31 mouse cellular contexts compared by ENCODE assay signal in the genomic region with DNA sequence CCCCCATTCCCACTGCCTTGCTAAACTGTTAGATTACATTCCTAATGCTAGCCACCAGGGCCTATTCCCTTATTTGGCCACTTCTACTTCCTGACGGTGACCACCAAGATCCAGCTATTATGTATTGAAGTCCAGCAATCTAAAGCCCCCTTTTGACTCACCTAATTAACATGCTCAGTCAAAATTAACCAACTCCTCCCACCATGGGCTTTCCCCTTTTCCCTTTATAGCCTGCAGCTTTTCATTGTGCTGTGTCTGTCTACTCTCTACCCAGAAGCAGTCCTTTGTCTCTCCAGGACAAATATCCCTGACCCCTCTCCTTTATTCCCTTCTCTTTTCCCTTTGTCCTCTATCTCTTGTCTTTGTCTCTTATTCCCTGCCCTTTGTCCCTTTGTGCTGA. TPM values are rescaled to one million over a fixed set of nuclear protein-coding genes. Genes with fewer than 3 reads are reported as not detected.
DNase-seq lines count a peak whose midpoint lies in the region; ATAC-seq and TF ChIP-seq lines count a peak whose summit lies in the region.
"Had no signal": no experiment of that assay in that cellular context is flagged by ENCODE, and none has a peak within 500 bp of the region (broad histone marks: within the 10 kb centered on the region; RNA-seq: fewer than 3 reads in every experiment).

No protein-coding gene starts in this region.

- H3K79me2 ChIP-seq in CH12.LX (replicated peaks; ENCODE audit: control insufficient read depth, extremely low read depth, insufficient read depth, poor library complexity, severe bottlenecking), result no peaks in the 10 kb centered on the region

- TF ChIP-seq RAD21 in CH12.LX (IDR thresholded peaks at IDR 0.05; ENCODE audit: low read depth, low read length), result no peak

- no peak overlapping the region for H3K4me2 ChIP-seq in hindbrain, embryonic 12.5 days (replicated peaks)
- H3K4me2 ChIP-seq in CH12.LX (ENCODE audit: insufficient read depth, low read depth, poor library complexity, severe bottlenecking), result no peak overlapping the region
- H3K4me2 ChIP-seq: forebrain, embryonic 13.5 days; heart, embryonic 13.5 days; hindbrain, embryonic 14.5 days had no signal

- TF ChIP-seq POLR2A in CH12.LX (IDR thresholded peaks at IDR 0.05; ENCODE audit: low read depth, low read length), result no peak

- no peaks in the 10 kb centered on the region for H3K36me3 ChIP-seq in hindbrain, embryonic 10.5 days
- H3K36me3 ChIP-seq in hindbrain, embryonic 12.5 days, result no peaks in the 10 kb centered on the region
- no peaks in the 10 kb centered on the region for H3K36me3 ChIP-seq in CH12.LX (replicated peaks in 1 of 2; ENCODE audit: control insufficient read depth in 1 of 2, insufficient read depth in 1 of 2, low read length in 1 of 2)
- H3K36me3 ChIP-seq: forebrain, embryonic 10.5 days; G1E; heart, embryonic 10.5 days; heart, embryonic 13.5 days had no signal

- TF ChIP-seq CTCF in CH12.LX (conservative IDR thresholded peaks at IDR 0.05 in 1 of 2, IDR thresholded peaks at IDR 0.05 in 1 of 2; ENCODE audit: low read depth in 2 of 2, low read length in 2 of 2), result no peak

- DNase-seq in hindbrain, embryonic 10.5 days (ENCODE audit: low spot score), result peak; percentile 15
- peak; percentile 51 for DNase-seq in CH12.LX (ENCODE audit: extremely low read depth)
- DNase-seq in embryo, embryonic 10 days (ENCODE audit: low spot score), result peak; percentile 40
- DNase-seq in embryo, embryonic 9.5 days (ENCODE audit: extremely low spot score), result peak; percentile 41
- DNase-seq in thymus, postnatal 25 days, result no peak
- no peak for DNase-seq in right cerebral cortex, postnatal 14 days
- DNase-seq: adrenal gland, adult 2 months; adrenal gland, postnatal 14 days; cerebellum, adult 11-12 months; cerebellum, adult 8-10 months; cerebellum, postnatal 10 days; cerebellum, postnatal 36 days; gastrocnemius, postnatal 10 days; gastrocnemius, postnatal 36 days; heart, adult 2 months had no signal

- peaks cover 21% of the 10 kb centered on the region for H3K4me1 ChIP-seq in hindbrain, embryonic 10.5 days (replicated peaks)
- peaks cover 7% of the 10 kb centered on the region for H3K4me1 ChIP-seq in hindbrain, embryonic 12.5 days
- peaks cover 4 to 15% of the 10 kb centered on the region in 2 experiments; a peak in 2 of 4 replicates for H3K4me1 ChIP-seq in CH12.LX (ENCODE audit: control insufficient read depth in 1 of 2, insufficient read depth in 2 of 2)
- H3K4me1 ChIP-seq: forebrain, embryonic 13.5 days; heart, embryonic 10.5 days; heart, embryonic 13.5 days had no signal

- peak; percentile 43; the same call in 1 of the 2 replicates for TF ChIP-seq EP300 in CH12.LX (IDR thresholded peaks at IDR 0.05; ENCODE audit: low read length)

- ATAC-seq in hindbrain, embryonic 12.5 days (ENCODE audit: low FRiP score), result no peak
- ATAC-seq: forebrain, embryonic 13.5 days; forebrain, embryonic 16.5 days; hindbrain, postnatal 0 days; inflammation-experienced regulatory T-cells, adult 6 months; Patski had no signal

- no peaks in the 10 kb centered on the region for H3K9me3 ChIP-seq in hindbrain, embryonic 10.5 days
- H3K9me3 ChIP-seq in hindbrain, embryonic 12.5 days (replicated peaks), result no peaks in the 10 kb centered on the region
- H3K9me3 ChIP-seq in CH12.LX (replicated peaks; ENCODE audit: low read length), result peaks cover 2% of the 10 kb centered on the region
- H3K9me3 ChIP-seq: forebrain, embryonic 10.5 days; forebrain, embryonic 13.5 days; G1E; heart, embryonic 10.5 days; heart, embryonic 13.5 days had no signal

- H3K9ac ChIP-seq in hindbrain, embryonic 12.5 days, result no peak overlapping the region
- H3K9ac ChIP-seq in CH12.LX (ENCODE audit: insufficient read depth, low read depth), result no peak overlapping the region
- H3K9ac ChIP-seq: forebrain, embryonic 13.5 days; heart, embryonic 13.5 days; hindbrain, embryonic 14.5 days had no signal

- in situ Hi-C loops in CH12.LX (cut with MboI; ENCODE audit: low pct_ligation_motif_present, low pct_unique_long_range_greater_than_20kb, low sequenced_read_pairs), result no loop called here

- dilution Hi-C loops in CH12.LX (cut with MboI; ENCODE audit: extremely low pct_ligation_motif_present, extremely low pct_unique_long_range_greater_than_20kb, low sequenced_read_pairs), result no loop called here

- no peak overlapping the region for H3K4me3 ChIP-seq in hindbrain, embryonic 10.5 days
- H3K4me3 ChIP-seq in hindbrain, embryonic 12.5 days, result no peak overlapping the region
- H3K4me3 ChIP-seq in CH12.LX (replicated peaks in 1 of 3; ENCODE audit: low read depth in 2 of 3, low read length in 2 of 3, poor library complexity in 1 of 3), result no peak overlapping the region
- H3K4me3 ChIP-seq: forebrain, embryonic 10.5 days; forebrain, embryonic 13.5 days; heart, adult 2 months; heart, embryonic 10.5 days; heart, embryonic 13.5 days had no signal

- peak overlapping the region; percentile 62 for H3K27ac ChIP-seq in hindbrain, embryonic 10.5 days
- H3K27ac ChIP-seq in hindbrain, embryonic 12.5 days, result no peak overlapping the region
- no peak overlapping the region for H3K27ac ChIP-seq in CH12.LX (ENCODE audit: insufficient read depth, low read depth)
- H3K27ac ChIP-seq: forebrain, embryonic 10.5 days; forebrain, embryonic 13.5 days; heart, adult 2 months; heart, embryonic 10.5 days; heart, embryonic 13.5 days; hindbrain, embryonic 14.5 days; hindbrain, postnatal 0 days had no signal

- no peaks in the 10 kb centered on the region for H3K27me3 ChIP-seq in hindbrain, embryonic 10.5 days (ENCODE audit: insufficient read depth, poor library complexity, severe bottlenecking)
- H3K27me3 ChIP-seq in hindbrain, embryonic 12.5 days, result no peaks in the 10 kb centered on the region
- no peaks in the 10 kb centered on the region for H3K27me3 ChIP-seq in CH12.LX (replicated peaks)
- H3K27me3 ChIP-seq: forebrain, embryonic 13.5 days; heart, embryonic 13.5 days had no signal

- 17% methylated on average over 1 of the region's 1 CpGs for WGBS in hindbrain, embryonic 10.5 days
- 33% methylated on average over 1 of the region's 1 CpGs for WGBS in hindbrain, embryonic 12.5 days

TF ChIP-seq in CH12.LX, 34 proteins besides CTCF, POLR2A, EP300 and RAD21:
- TF ChIP-seq MEF2A (IDR thresholded peaks at IDR 0.05; ENCODE audit: borderline replicate concordance, low read depth, low read length), result peak; percentile 72
- peak; percentile 49; the same call in 1 of the 2 replicates for TF ChIP-seq IRF4 (IDR thresholded peaks at IDR 0.05; ENCODE audit: low read depth, low read length)
- no peak for TF ChIP-seq HCFC1 (IDR thresholded peaks at IDR 0.05; ENCODE audit: low read depth, low read length)

RNA-seq across cellular contexts. Expression of a gene that starts 47.0 kb away (rescaled TPM):
- 38.6 and 45.4 TPM in 2 replicates for polyA plus RNA-seq in hindbrain, embryonic 10.5 days (2016; fragmentation: Nextera tagmentation; extraction: Ambion mirVana)
- polyA plus RNA-seq in hindbrain, embryonic 12.5 days (2016; fragmentation: Nextera tagmentation; extraction: Ambion mirVana), result 47.6 and 49.9 TPM in 2 replicates
- total RNA-seq in CH12.LX (2012; rRNA removed), result 9.8 and 11.3 TPM in 2 replicates
- total RNA-seq in CH12.LX (2014; rRNA removed), result 9.0 and 9.3 TPM in 2 replicates
- polyA plus RNA-seq in CH12.LX (2012; ENCODE audit: insufficient read length, low read depth), result 10.6 and 13.4 TPM in 2 replicates

RNA-seq across cellular contexts. Expression of a gene that starts 55.6 kb away (rescaled TPM):
- polyA plus RNA-seq in hindbrain, embryonic 10.5 days (2016; fragmentation: Nextera tagmentation; extraction: Ambion mirVana), result 2.3 and 3.8 TPM in 2 replicates
- 0.53 and 0.99 TPM in 2 replicates for polyA plus RNA-seq in hindbrain, embryonic 12.5 days (2016; fragmentation: Nextera tagmentation; extraction: Ambion mirVana)
- total RNA-seq in CH12.LX (2012; rRNA removed), result not detected in 2 replicates
- not detected in 2 replicates for total RNA-seq in CH12.LX (2014; rRNA removed)
- polyA plus RNA-seq in CH12.LX (2012; ENCODE audit: insufficient read length, low read depth), result not detected in 2 replicates
- total RNA-seq: G1E; gastrocnemius, adult 18-20 months; gastrocnemius, postnatal 10 days; gastrocnemius, postnatal 36 days; granulocyte monocyte progenitor cell, adult 5-6 weeks; heart, adult 2 months; heart, postnatal 25 days; hematopoietic stem cell, adult 5-6 weeks had no signal
- polyA plus RNA-seq: G1E; heart, embryonic 16.5 days; inflammation-experienced regulatory T-cells, adult 6 months; Patski had no signal

Comparison
In these comparisons a context has a peak if more than half of its experiments do, and no peak if none do; other contexts are left out.
1. DNase-seq: peak in hindbrain, embryonic 10.5 days (single experiment), CH12.LX (single experiment), embryo, embryonic 10 days (single experiment) and embryo, embryonic 9.5 days (single experiment); none in thymus, postnatal 25 days (single experiment) and right cerebral cortex, postnatal 14 days (single experiment).